Mouse (Mus musculus): ENCODE data around the gene Zc3h18. TPM values are rescaled to one million over a fixed set of nuclear protein-coding genes. Genes with fewer than 3 reads are reported as not detected.
A peak's percentile ranks its signal among the peaks of the same experiment; 100 is the strongest.

The Zc3h18 gene
- polyA plus RNA-seq, 1 experiment from 2014 or later = 41.3 TPM

- Histone ChIP-seq H3K9me3 (ENCODE audit: control insufficient read depth, low read length) (no peaks in the 10 kb centered on the region), H3K36me3 (ENCODE audit: control insufficient read depth, insufficient read depth, low read length) (no peaks in the 10 kb centered on the region), H3K4me1 (replicated peaks; ENCODE audit: control insufficient read depth, insufficient read depth, low read length) (peaks cover 17% of the 10 kb centered on the region), H3K9ac (ENCODE audit: low read length) (no peak overlapping the region), H3K4me2 (ENCODE audit: low read depth, low read length) (no peak overlapping the region), H3K27ac (ENCODE audit: low read length) (no peak overlapping the region), H3K27me3 (ENCODE audit: control insufficient read depth, insufficient read depth, low read depth, low read length) (no peaks in the 10 kb centered on the region), H3K4me3 (ENCODE audit: low read length) (no peak overlapping the region)
- WGBS = 87% methylated on average over 9 of the region's 9 CpGs
- no peak for ATAC-seq (ENCODE audit: low read depth)
Observed at GRCm38 (mm10) chr8:122428163-122428562, 51.8 kb downstream of the Zc3h18 start.

- Histone ChIP-seq H3K27ac (ENCODE audit: low read length) (no peak overlapping the region), H3K27me3 (ENCODE audit: control insufficient read depth, insufficient read depth, low read depth, low read length) (no peaks in the 10 kb centered on the region), H3K4me3 (ENCODE audit: low read length) (no peak overlapping the region), H3K9ac (ENCODE audit: low read length) (no peak overlapping the region), H3K4me1 (replicated peaks; ENCODE audit: control insufficient read depth, insufficient read depth, low read length) (peaks cover 19% of the 10 kb centered on the region), H3K9me3 (ENCODE audit: control insufficient read depth, low read length) (no peaks in the 10 kb centered on the region), H3K36me3 (ENCODE audit: control insufficient read depth, insufficient read depth, low read length) (no peaks in the 10 kb centered on the region), H3K4me2 (ENCODE audit: low read depth, low read length) (no peak overlapping the region)
- ATAC-seq (ENCODE audit: low read depth) = no peak
- 73% methylated on average over 10 of the region's 10 CpGs for WGBS
Observed at GRCm38 (mm10) chr8:122430058-122430636, 53.7 kb downstream of the Zc3h18 start.

- no peak overlapping the region for H3K4me2 ChIP-seq (ENCODE audit: low read depth, low read length)
- peaks cover 19% of the 10 kb centered on the region for H3K4me1 ChIP-seq (replicated peaks; ENCODE audit: control insufficient read depth, insufficient read depth, low read length)
- peaks cover 4% of the 10 kb centered on the region for H3K36me3 ChIP-seq (ENCODE audit: control insufficient read depth, insufficient read depth, low read length)
- 70% methylated on average over 3 of the region's 3 CpGs for WGBS
- no peak for ATAC-seq (ENCODE audit: low read depth)
- H3K9ac ChIP-seq (ENCODE audit: low read length) = no peak overlapping the region
- no peaks in the 10 kb centered on the region for H3K27me3 ChIP-seq (ENCODE audit: control insufficient read depth, insufficient read depth, low read depth, low read length)
- no peak overlapping the region for H3K27ac ChIP-seq (ENCODE audit: low read length)
- 0 out of 2 replicates have a peak, but pooled peaks cover 5% of the 10 kb centered on the region for H3K9me3 ChIP-seq (ENCODE audit: control insufficient read depth, low read length)
- H3K4me3 ChIP-seq (ENCODE audit: low read length) = no peak overlapping the region
Observed at GRCm38 (mm10) chr8:122430646-122431045, 54.2 kb downstream of the Zc3h18 start.

GRCm38 (mm10) chr8:122431694-122432442, 55.5 kb downstream of the Zc3h18 start:
- peak overlapping the region; percentile 92 for H3K4me2 ChIP-seq (ENCODE audit: low read depth, low read length)
- peak; percentile 9; the same call in 1 of the 2 replicates for ATAC-seq (ENCODE audit: low read depth)
- peak overlapping the region; percentile 89 for H3K9ac ChIP-seq (ENCODE audit: low read length)
- H3K27me3 ChIP-seq (ENCODE audit: control insufficient read depth, insufficient read depth, low read depth, low read length) = no peaks in the 10 kb centered on the region
- peak overlapping the region; percentile 85 for H3K27ac ChIP-seq (ENCODE audit: low read length)
- H3K4me3 ChIP-seq (ENCODE audit: low read length) = peak overlapping the region; percentile 73
- peaks cover 4% of the 10 kb centered on the region for H3K36me3 ChIP-seq (ENCODE audit: control insufficient read depth, insufficient read depth, low read length)
- WGBS = 26% methylated on average over 18 of the region's 18 CpGs
- peaks cover 19% of the 10 kb centered on the region for H3K4me1 ChIP-seq (replicated peaks; ENCODE audit: control insufficient read depth, insufficient read depth, low read length)
- H3K9me3 ChIP-seq (ENCODE audit: control insufficient read depth, low read length) = 0 out of 2 replicates have a peak, but pooled peaks cover 5% of the 10 kb centered on the region

- H3K4me3 ChIP-seq (ENCODE audit: low read length) = peak within 1 kb of the TSS; percentile 73
- peak; percentile 94 for ATAC-seq (ENCODE audit: low read depth)
- H3K27ac ChIP-seq (ENCODE audit: low read length) = peak within 1 kb of the TSS; percentile 85
- peaks cover 4% of the 10 kb centered on the region for H3K36me3 ChIP-seq (ENCODE audit: control insufficient read depth, insufficient read depth, low read length)
- 2% methylated on average over 40 of the region's 45 CpGs for WGBS
- peak within 1 kb of the TSS; percentile 89 for H3K9ac ChIP-seq (ENCODE audit: low read length)
- H3K9me3 ChIP-seq (ENCODE audit: control insufficient read depth, low read length) = 0 out of 2 replicates have a peak, but pooled peaks cover 5% of the 10 kb centered on the region
- H3K4me1 ChIP-seq (replicated peaks; ENCODE audit: control insufficient read depth, insufficient read depth, low read length) = peaks cover 19% of the 10 kb centered on the region
- peak within 1 kb of the TSS; percentile 92 for H3K4me2 ChIP-seq (ENCODE audit: low read depth, low read length)
- no peaks in the 10 kb centered on the region for H3K27me3 ChIP-seq (ENCODE audit: control insufficient read depth, insufficient read depth, low read depth, low read length)
Observed at GRCm38 (mm10) chr8:122432443-122433268, 56.2 kb downstream of the Zc3h18 start, which contains the start of gene Cyba. TSS of gene Cyba (minus strand) at chr8:122432930.

- peaks cover 19% of the 10 kb centered on the region for H3K4me1 ChIP-seq (replicated peaks; ENCODE audit: control insufficient read depth, insufficient read depth, low read length)
- peak; percentile 31 for ATAC-seq (ENCODE audit: low read depth)
- WGBS = 53% methylated on average over 11 of the region's 11 CpGs
- H3K27me3 ChIP-seq (ENCODE audit: control insufficient read depth, insufficient read depth, low read depth, low read length) = no peaks in the 10 kb centered on the region
- 0 out of 2 replicates have a peak, but pooled peaks cover 5% of the 10 kb centered on the region for H3K9me3 ChIP-seq (ENCODE audit: control insufficient read depth, low read length)
- H3K27ac ChIP-seq (ENCODE audit: low read length) = peak overlapping the region; percentile 28; the same call in 1 of the 2 replicates
- peak overlapping the region; percentile 73 for H3K4me3 ChIP-seq (ENCODE audit: low read length)
- H3K36me3 ChIP-seq (ENCODE audit: control insufficient read depth, insufficient read depth, low read length) = peaks cover 4% of the 10 kb centered on the region
- peak overlapping the region; percentile 92 for H3K4me2 ChIP-seq (ENCODE audit: low read depth, low read length)
- H3K9ac ChIP-seq (ENCODE audit: low read length) = peak overlapping the region; percentile 89
Observed at GRCm38 (mm10) chr8:122433269-122433905, 57.0 kb downstream of the Zc3h18 start.

GRCm38 (mm10) chr8:122435375-122435774, 59.0 kb downstream of the Zc3h18 start:
- no peak for ATAC-seq (ENCODE audit: low read depth)
- Histone ChIP-seq H3K9me3 (ENCODE audit: control insufficient read depth, low read length) (0 out of 2 replicates have a peak, but pooled peaks cover 5% of the 10 kb centered on the region), H3K9ac (ENCODE audit: low read length) (no peak overlapping the region), H3K27ac (ENCODE audit: low read length) (no peak overlapping the region), H3K36me3 (ENCODE audit: control insufficient read depth, insufficient read depth, low read length) (peaks cover 4% of the 10 kb centered on the region), H3K4me1 (replicated peaks; ENCODE audit: control insufficient read depth, insufficient read depth, low read length) (peaks cover 19% of the 10 kb centered on the region), H3K4me3 (ENCODE audit: low read length) (no peak overlapping the region), H3K27me3 (ENCODE audit: control insufficient read depth, insufficient read depth, low read depth, low read length) (no peaks in the 10 kb centered on the region), H3K4me2 (ENCODE audit: low read depth, low read length) (no peak overlapping the region)
- 90% methylated on average over 6 of the region's 6 CpGs for WGBS

GRCm38 (mm10) chr8:122436146-122436545, 59.7 kb downstream of the Zc3h18 start:
- Histone ChIP-seq H3K4me3 (ENCODE audit: low read length) (no peak overlapping the region), H3K9ac (ENCODE audit: low read length) (no peak overlapping the region), H3K4me1 (replicated peaks; ENCODE audit: control insufficient read depth, insufficient read depth, low read length) (peaks cover 18% of the 10 kb centered on the region), H3K4me2 (ENCODE audit: low read depth, low read length) (no peak overlapping the region), H3K9me3 (ENCODE audit: control insufficient read depth, low read length) (0 out of 2 replicates have a peak, but pooled peaks cover 5% of the 10 kb centered on the region), H3K36me3 (ENCODE audit: control insufficient read depth, insufficient read depth, low read length) (peaks cover 4% of the 10 kb centered on the region), H3K27me3 (ENCODE audit: control insufficient read depth, insufficient read depth, low read depth, low read length) (no peaks in the 10 kb centered on the region), H3K27ac (ENCODE audit: low read length) (no peak overlapping the region)
- WGBS = 92% methylated on average over 9 of the region's 9 CpGs
- ATAC-seq (ENCODE audit: low read depth) = no peak
